Mouse (Mus musculus) small intestine, adult 2 months (tissue): Measurements from ENCODE around the gene Fgf12. TPM values are rescaled to one million over a fixed set of nuclear protein-coding genes. Genes with fewer than 3 reads are reported as not detected.

Experiments
- H3K27ac ChIP-seq: fragments of 200-500 bp; 2 replicates; pipeline ENCODE4 v1.5.1; 2012; ENCODE audit warnings: low read depth, low read length, control low read depth, inconsistent platforms; ENCODE audit not compliant: insufficient read depth
- H3K27me3 ChIP-seq: fragments of 200-500 bp; 2 replicates; pipeline ENCODE4 v1.6.1; 2012; ENCODE audit warnings: mild to moderate bottlenecking, moderate library complexity, low read length, inconsistent platforms; ENCODE audit not compliant: control insufficient read depth, insufficient read depth
- H3K36me3 ChIP-seq: fragments of 200-500 bp; 2 replicates; pipeline ENCODE4 v1.6.1; 2012; ENCODE audit warnings: mild to moderate bottlenecking, low read length, control low read depth, inconsistent platforms; ENCODE audit not compliant: control insufficient read depth, insufficient read depth
- H3K4me1 ChIP-seq: fragments of 200-500 bp; 2 replicates; pipeline ENCODE4 v1.6.1; 2012; ENCODE audit warnings: low read length, inconsistent platforms, mixed read lengths; ENCODE audit not compliant: control insufficient read depth, insufficient read depth, insufficient read length
- H3K4me3 ChIP-seq: fragments of 200-500 bp; 2 replicates; pipeline ENCODE4 v1.5.1; 2012; ENCODE audit warnings: low read depth, mild to moderate bottlenecking, control low read depth, inconsistent platforms, low read length, moderate library complexity
- CTCF ChIP-seq: fragments of 200-500 bp; IDR thresholded peaks from 2 replicates; pipeline ENCODE4 v1.5.1; 2012; ENCODE audit warnings: low read depth, mild to moderate bottlenecking, control low read depth, inconsistent platforms, low read length, moderate library complexity, mixed read lengths; ENCODE audit not compliant: insufficient replicate concordance, insufficient read length; ENCODE audit errors: extremely low read depth
- POLR2A ChIP-seq: fragments of 200-500 bp; IDR thresholded peaks from 2 replicates; pipeline ENCODE4 v1.6.1; 2012; ENCODE audit warnings: low read depth, mild to moderate bottlenecking, control low read depth, inconsistent platforms, low read length, moderate library complexity
- WGBS: fragments of 180-500 bp; shearing (Covaris S2); methylation state at CpG from one replicate; pipeline ENCODE4 v1.1.7; 2018; 5-methylcytosine and 5-hydroxymethylcytosine counted together
- polyA plus RNA-seq: library from polyadenylated mRNA; depleted of rRNA; stranded (reverse); fragments of >200 nt; gene quantifications from 2 replicates; pipeline ENCODE4 v1.2.3, GENCODE M21; 2012

Gene Fgf12
- polyA plus RNA-seq, 1 experiment, result 0.24 TPM

GRCm38 (mm10) chr16:28336700-28337099 is 416.2 kb downstream of the Fgf12 start:
- Histone ChIP-seq H3K27me3 (no peaks in the 10 kb centered on the region), H3K4me1 (peaks cover 4% of the 10 kb centered on the region; the same call in 1 of the 2 replicates), H3K4me3 (no peak overlapping the region), H3K27ac (no peak overlapping the region), H3K36me3 (no peaks in the 10 kb centered on the region)
- TF ChIP-seq POLR2A (no peak), CTCF (no peak)
- 57% methylated on average over 1 of the region's 1 CpGs for WGBS

DNA sequence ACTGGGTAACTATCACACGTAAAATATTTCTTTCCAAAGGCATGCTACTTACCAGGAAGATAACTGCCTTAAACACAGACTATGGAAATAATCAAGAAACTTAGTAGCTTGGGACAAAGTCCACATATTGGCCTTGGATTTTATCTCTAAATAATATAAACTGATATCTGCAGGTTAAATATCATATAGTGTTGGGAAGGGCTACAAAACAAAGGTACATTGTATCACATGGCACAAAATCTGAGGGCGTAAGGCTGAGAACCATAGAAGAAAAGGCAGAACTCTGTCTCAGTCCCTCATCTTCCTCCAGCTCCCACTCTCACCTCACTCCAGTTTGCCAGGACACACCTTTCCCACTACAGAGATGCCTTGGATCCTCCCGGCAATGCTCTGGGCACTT is 417.8 kb downstream of the Fgf12 start:
- Histone ChIP-seq H3K27me3 (no peaks in the 10 kb centered on the region), H3K4me3 (no peak overlapping the region), H3K36me3 (no peaks in the 10 kb centered on the region), H3K27ac (no peak overlapping the region), H3K4me1 (peaks cover 4% of the 10 kb centered on the region; the same call in 1 of the 2 replicates)
- WGBS, result 30% methylated on average over 3 of the region's 3 CpGs
- TF ChIP-seq CTCF, result no peak
- no peak for TF ChIP-seq POLR2A

GRCm38 (mm10) chr16:28323576-28323975 is 429.3 kb downstream of the Fgf12 start:
- Histone ChIP-seq H3K4me1 (no peaks in the 10 kb centered on the region), H3K36me3 (no peaks in the 10 kb centered on the region), H3K27me3 (no peaks in the 10 kb centered on the region), H3K27ac (no peak overlapping the region), H3K4me3 (no peak overlapping the region)
- WGBS, result 81% methylated on average over 3 of the region's 3 CpGs
- no peak for TF ChIP-seq CTCF
- no peak for TF ChIP-seq POLR2A

DNA sequence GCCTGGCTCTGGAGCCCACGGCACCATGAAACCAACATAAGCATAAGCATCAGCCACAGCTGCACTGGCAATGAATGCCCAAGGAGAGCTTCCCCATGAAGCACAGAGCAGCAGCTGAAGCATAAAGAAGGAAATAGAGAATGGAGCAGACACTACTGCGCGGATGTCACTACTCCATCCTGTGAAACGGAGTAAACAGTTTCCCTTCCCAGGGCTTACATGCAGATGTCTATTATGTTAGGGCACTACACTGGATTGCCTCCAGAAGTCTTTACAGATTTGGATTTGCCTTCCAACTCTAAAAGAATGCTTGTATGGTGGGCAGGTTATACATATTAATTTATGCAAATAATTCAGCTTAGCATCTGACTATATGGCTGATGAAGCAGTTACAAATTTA is 441.2 kb downstream of the Fgf12 start:
- no peaks in the 10 kb centered on the region for H3K36me3 ChIP-seq
- 88% methylated on average over 4 of the region's 4 CpGs for WGBS

DNA sequence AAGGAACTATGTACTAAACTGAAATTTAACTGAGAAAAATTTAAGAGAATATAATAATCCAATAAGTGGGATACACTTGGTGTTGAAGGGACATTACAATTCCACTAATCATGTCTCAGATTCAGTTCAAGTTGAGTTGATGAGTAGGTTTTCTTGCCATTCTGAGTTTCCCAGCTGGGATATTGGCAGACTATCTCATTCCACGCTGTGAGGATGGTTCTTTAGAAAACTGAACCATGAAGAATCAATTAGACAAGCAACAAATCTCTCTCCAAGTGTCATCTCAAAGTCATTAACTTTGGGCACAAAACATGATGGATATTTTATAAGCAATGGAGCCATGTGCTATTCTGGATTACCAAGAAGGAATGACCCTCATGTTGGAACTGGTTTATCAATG is 449.0 kb downstream of the Fgf12 start:
- no peak overlapping the region for H3K27ac ChIP-seq
- H3K4me3 ChIP-seq, result no peak overlapping the region
- TF ChIP-seq CTCF, result no peak
- no peak for TF ChIP-seq POLR2A
- H3K36me3 ChIP-seq, result no peaks in the 10 kb centered on the region
- WGBS, result 57% methylated on average over 1 of the region's 1 CpGs
- H3K27me3 ChIP-seq, result no peaks in the 10 kb centered on the region
- no peaks in the 10 kb centered on the region for H3K4me1 ChIP-seq

More for the DNA sequence above, 441.2 kb downstream of the Fgf12 start:
- H3K27ac ChIP-seq, result no peak overlapping the region
- no peak overlapping the region for H3K4me3 ChIP-seq
- no peaks in the 10 kb centered on the region for H3K27me3 ChIP-seq
- TF ChIP-seq POLR2A (no peak), CTCF (no peak)
- no peaks in the 10 kb centered on the region for H3K4me1 ChIP-seq

DNA sequence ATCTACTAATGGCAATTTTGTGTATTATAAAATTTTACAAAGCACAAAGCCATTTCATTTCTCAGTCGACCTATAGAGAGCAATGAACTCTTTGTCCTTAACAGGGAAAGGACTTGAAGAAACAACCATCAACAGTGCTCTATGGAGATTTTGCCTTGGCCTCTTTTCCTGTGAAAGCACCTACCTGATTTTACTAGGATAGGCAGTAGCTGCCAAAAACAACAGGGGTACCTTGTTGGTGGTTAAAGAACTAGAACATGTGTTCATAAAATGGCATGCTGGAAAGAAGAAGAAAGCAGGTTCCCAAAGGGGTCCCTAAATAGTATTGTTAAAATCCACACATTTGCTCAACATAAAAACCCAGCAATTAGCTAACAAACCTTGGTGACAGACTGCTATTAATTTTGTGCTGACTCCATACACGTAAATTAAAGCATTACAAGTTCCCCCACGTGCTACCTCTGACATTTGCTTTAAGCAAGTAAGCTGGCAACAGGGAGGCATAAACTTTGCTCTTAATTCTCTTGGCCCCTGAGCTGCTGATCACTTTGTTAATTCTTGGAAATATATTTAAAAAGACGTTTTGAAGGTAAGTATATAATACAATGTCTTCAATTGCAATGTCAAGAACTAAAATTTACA is 463.1 kb downstream of the Fgf12 start:
- no peaks in the 10 kb centered on the region for H3K4me1 ChIP-seq
- H3K27me3 ChIP-seq, result no peaks in the 10 kb centered on the region
- no peak overlapping the region for H3K4me3 ChIP-seq
- no peaks in the 10 kb centered on the region for H3K36me3 ChIP-seq
- no peak overlapping the region for H3K27ac ChIP-seq
- 64% methylated on average over 4 of the region's 4 CpGs for whole genome bisulfite sequencing
- TF ChIP-seq POLR2A (no peak), CTCF (no peak)

- Histone ChIP-seq H3K36me3 (no peaks in the 10 kb centered on the region), H3K4me1 (no peaks in the 10 kb centered on the region), H3K27me3 (no peaks in the 10 kb centered on the region), H3K27ac (no peak overlapping the region), H3K4me3 (no peak overlapping the region)
- WGBS, result 76% methylated on average over 5 of the region's 5 CpGs
- TF ChIP-seq CTCF (no peak), POLR2A (no peak)
Measured at GRCm38 (mm10) chr16:28257904-28258303, 495.0 kb downstream of the Fgf12 start.
